Mouse (Mus musculus): ENCODE measurements at regions not wholly inside any gene's neighbourhood (a gene's known extent, or its start where the extent isn't known, plus 50 kb on each side); places are given as distances from the start of the nearest gene placed in this dataset.
"Not testable (repeated sequence)": the region's sequence is repeated elsewhere in the genome, so short reads cannot be mapped to it uniquely, and the experiment has no call there.

- Histone ChIP-seq H3K4me3 (peak overlapping the region; percentile 72), H3K27ac (peak overlapping the region; percentile 92)
- TF ChIP-seq CTCF (conservative IDR thresholded peaks at IDR 0.05) = 0 out of 2 replicates have a peak, but pooled peaks have one; percentile 25
- peak; percentile 86 to 95 for DNase-seq (ENCODE audit: low spot score in 2 of 2)
These were observed 80.1 kb upstream of the Riok2 start for GRCm38 (mm10) chr17:17293932-17294534.

- peak overlapping the region; percentile 72 for H3K4me3 ChIP-seq
- H3K27ac ChIP-seq; DNase-seq (ENCODE audit: low spot score in 2 of 2): not testable (repeated sequence)
These were observed 79.1 kb upstream of the Riok2 start for GRCm38 (mm10) chr17:17295037-17295436.

DNA sequence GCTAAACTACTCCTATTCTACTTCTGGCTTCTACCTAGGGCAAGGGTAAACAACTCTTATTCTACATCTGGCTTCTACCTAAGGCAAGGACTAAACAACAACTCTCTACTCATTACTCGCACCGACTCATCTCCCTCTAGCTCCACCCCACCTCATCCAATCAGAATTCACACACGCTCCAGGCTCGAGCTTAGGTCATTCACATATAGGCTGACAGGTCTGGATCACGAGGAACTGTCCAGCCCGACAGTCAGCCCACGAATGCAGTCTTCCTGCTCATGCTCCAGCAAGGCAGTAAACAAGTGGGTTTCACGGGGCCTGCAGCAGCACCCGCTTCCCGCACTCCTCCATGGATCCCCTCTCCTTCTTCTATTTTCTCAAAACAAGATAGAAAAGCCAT, 70.6 kb upstream of the Riok2 start:
- DNase-seq (ENCODE audit: low spot score in 2 of 2); H3K27ac ChIP-seq; H3K4me3 ChIP-seq: not testable (repeated sequence)
